Mouse (Mus musculus) stomach, postnatal 0 days (tissue): ENCODE results near the gene Bhlha9. TPM values are rescaled to one million over a fixed set of nuclear protein-coding genes. Genes with fewer than 3 reads are reported as not detected.
"Not testable (repeated sequence)": the region's sequence is repeated elsewhere in the genome, so short reads cannot be mapped to it uniquely, and the experiment has no call there.

Source experiments
- ATAC-seq: fragments of 200-750 bp; cut with Nextera tagmentation; 2 replicates; pipeline ENCODE4 v1.8.0; 2017; ENCODE audit not compliant: low FRiP score, low TSS enrichment
- DNase-seq: peaks from one replicate; pipeline ENCODE4 v3.0.0-alpha.2; 2016; ENCODE audit warnings: low spot score
- H3K27ac ChIP-seq: fragments of 300-500 bp; sonication (generic); replicated peaks from 2 replicates; pipeline ENCODE4 v1.5.1; 2014; ENCODE audit warnings: mild to moderate bottlenecking, control low read depth
- H3K27me3 ChIP-seq: fragments of 300-500 bp; sonication (generic); 2 replicates; pipeline ENCODE4 v1.6.1; 2014; ENCODE audit warnings: low read length; ENCODE audit not compliant: control insufficient read depth, insufficient read depth
- H3K36me3 ChIP-seq: fragments of 300-500 bp; sonication (generic); 2 replicates; pipeline ENCODE4 v1.6.1; 2014; ENCODE audit warnings: low read length, mixed read lengths; ENCODE audit not compliant: control insufficient read depth, insufficient read depth
- H3K4me1 ChIP-seq: fragments of 300-500 bp; sonication (generic); replicated peaks from 2 replicates; pipeline ENCODE4 v1.6.1; 2014; ENCODE audit warnings: antibody characterized with exemption; ENCODE audit not compliant: control insufficient read depth, insufficient read depth
- H3K4me2 ChIP-seq: fragments of 300-500 bp; sonication (generic); replicated peaks from 2 replicates; pipeline ENCODE4 v1.6.1; 2014; ENCODE audit warnings: low read depth, mild to moderate bottlenecking, control low read depth, moderate library complexity
- H3K4me3 ChIP-seq: fragments of 300-500 bp; sonication (generic); 2 replicates; pipeline ENCODE4 v1.5.1; 2014; ENCODE audit warnings: low read depth, low read length, control low read depth
- H3K9ac ChIP-seq: fragments of 300-500 bp; sonication (generic); 2 replicates; pipeline ENCODE4 v1.6.1; 2014; ENCODE audit warnings: mild to moderate bottlenecking, low read length, control low read depth, mixed read lengths
- H3K9me3 ChIP-seq: fragments of 300-500 bp; sonication (generic); 2 replicates; pipeline ENCODE4 v1.6.1; 2016; ENCODE audit warnings: low read length; ENCODE audit not compliant: control insufficient read depth
- CTCF ChIP-seq: IDR thresholded peaks from 2 replicates; pipeline ENCODE4 v1.5.1; 2016; ENCODE audit warnings: antibody characterized with exemption, low read depth, mild to moderate bottlenecking, moderate library complexity
- EP300 ChIP-seq: optimal IDR thresholded peaks from 2 replicates; pipeline ENCODE3; 2016; ENCODE audit warnings: antibody characterized with exemption
- WGBS: fragments of 180-500 bp; shearing (Covaris S2); extraction: QIAGEN DNeasy Blood & Tissue Kit; methylation state at CpG from one replicate; pipeline ENCODE4 v1.1.7; 2014; 5-methylcytosine and 5-hydroxymethylcytosine counted together
- polyA plus RNA-seq: library from polyadenylated mRNA; unstranded; fragments of >200 nt; fragmentation: Nextera tagmentation; extraction: Ambion mirVana; gene quantifications from 2 replicates; pipeline ENCODE4 v1.2.1, GENCODE M21; 2015

The Bhlha9 gene
- polyA plus RNA-seq, 1 experiment from 2014 or later, result not detected

DNA sequence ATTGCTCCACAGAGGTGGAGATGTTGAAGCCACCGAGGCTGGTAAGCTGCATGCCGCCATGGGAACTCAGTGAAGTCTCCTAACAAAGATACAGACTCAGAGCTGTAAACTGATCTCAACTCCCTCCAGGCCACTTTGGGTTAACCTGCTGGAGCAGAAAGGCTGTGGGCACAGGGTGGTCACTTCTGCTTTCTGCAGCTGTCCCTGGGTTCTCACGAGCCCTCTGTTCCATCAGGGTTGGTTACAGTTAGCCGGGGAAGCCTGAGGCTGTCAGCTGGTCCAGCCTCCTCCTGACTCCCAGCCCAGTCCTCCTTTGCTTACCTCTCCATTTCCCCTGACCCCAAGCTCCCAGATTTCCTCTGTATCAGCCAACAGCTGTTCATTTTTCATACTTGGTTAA lies 4.5 kb upstream of the Bhlha9 start:
- TF ChIP-seq EP300 (no peak), CTCF (no peak)

DNA sequence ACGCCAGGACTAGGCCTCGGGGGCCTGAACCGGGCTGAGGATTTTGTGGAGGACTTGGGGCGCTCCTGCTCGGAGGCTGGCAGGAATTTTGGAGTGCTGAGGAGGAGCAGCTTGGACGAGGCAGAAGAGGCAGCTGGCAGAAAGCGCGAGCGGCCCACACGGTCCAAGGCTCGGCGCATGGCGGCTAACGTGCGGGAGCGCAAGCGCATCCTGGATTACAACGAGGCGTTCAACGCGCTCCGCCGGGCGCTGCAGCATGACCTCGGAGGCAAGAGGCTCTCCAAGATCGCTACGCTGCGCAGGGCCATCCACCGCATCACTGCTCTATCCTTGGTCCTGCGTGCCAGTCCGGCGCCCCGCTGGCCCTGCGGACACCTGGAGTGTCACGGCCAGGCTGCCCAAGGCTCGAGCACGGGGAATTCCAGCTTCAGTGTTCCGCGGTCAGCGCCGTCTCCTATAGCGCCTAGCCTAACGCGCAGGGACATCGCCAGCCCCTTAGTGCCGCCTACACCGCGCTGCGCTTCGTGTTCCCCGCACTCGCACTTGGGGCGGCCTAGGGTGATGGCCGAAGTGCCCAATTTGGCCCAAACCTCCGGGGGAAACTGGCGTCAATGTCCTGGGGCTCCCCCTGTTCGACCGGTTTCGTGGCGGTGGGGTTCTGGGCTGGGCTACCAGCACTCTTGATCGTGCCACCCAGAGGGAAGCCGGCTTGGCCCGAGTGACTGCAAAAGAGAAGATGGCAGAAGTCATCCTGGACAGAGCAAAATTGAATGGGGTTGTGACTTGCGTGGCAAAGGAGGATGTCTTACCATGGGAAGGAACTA lies 503 bp downstream of the Bhlha9 start:
- Histone ChIP-seq H3K4me1 (no peaks in the 10 kb centered on the region), H3K27ac (no peak overlapping the region), H3K27me3 (peaks cover 4% of the 10 kb centered on the region; the same call in 1 of the 2 replicates), H3K9me3 (no peaks in the 10 kb centered on the region), H3K36me3 (no peaks in the 10 kb centered on the region), H3K4me3 (peak overlapping the region; percentile 19; the same call in 1 of the 2 replicates), H3K9ac (no peak overlapping the region), H3K4me2 (peak overlapping the region; percentile 44)
- DNase-seq (no peak), ATAC-seq (no peak)
- TF ChIP-seq EP300 (no peak), CTCF (no peak)
- whole genome bisulfite sequencing, result 4% methylated on average over 59 of the region's 64 CpGs

More for the DNA sequence above, 4.5 kb upstream of the Bhlha9 start:
- DNase-seq (no peak), ATAC-seq (no peak)
- no peak overlapping the region for H3K4me3 ChIP-seq
- H3K9ac ChIP-seq, result no peak overlapping the region
- H3K27ac ChIP-seq, result no peak overlapping the region
- H3K27me3 ChIP-seq, result no peaks in the 10 kb centered on the region; the same call in 1 of the 2 replicates
- 26% methylated on average over 4 of the region's 4 CpGs for WGBS
- H3K4me1 ChIP-seq, result no peaks in the 10 kb centered on the region
- H3K36me3 ChIP-seq, result no peaks in the 10 kb centered on the region
- H3K9me3 ChIP-seq, result no peaks in the 10 kb centered on the region
- no peak overlapping the region for H3K4me2 ChIP-seq

DNA sequence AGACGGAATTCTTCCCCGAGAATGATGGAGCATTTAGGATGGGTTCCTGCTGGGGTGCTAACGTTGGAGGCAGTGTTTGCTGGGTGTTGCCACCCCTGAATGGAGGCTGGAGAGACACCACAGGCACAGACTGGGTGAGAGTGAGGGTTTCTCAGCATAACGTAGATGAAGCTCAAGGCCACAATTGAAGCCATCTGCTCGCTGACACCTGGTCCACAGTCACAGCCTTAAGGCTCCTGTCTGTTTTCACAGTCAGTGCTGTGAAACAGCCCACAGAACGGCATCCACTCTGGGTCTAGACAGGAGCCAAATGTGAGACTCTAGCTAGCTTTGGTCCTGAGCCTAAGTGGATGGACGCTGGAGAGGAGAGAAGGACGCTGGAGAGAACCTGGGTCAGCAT lies 1.9 kb downstream of the Bhlha9 start:
- WGBS, result 52% methylated on average over 8 of the region's 8 CpGs
- Histone ChIP-seq H3K36me3 (no peaks in the 10 kb centered on the region), H3K27ac (no peak overlapping the region), H3K4me2 (no peak overlapping the region), H3K9ac (no peak overlapping the region), H3K9me3 (no peaks in the 10 kb centered on the region), H3K27me3 (peaks cover 4% of the 10 kb centered on the region; the same call in 1 of the 2 replicates), H3K4me1 (no peaks in the 10 kb centered on the region), H3K4me3 (no peak overlapping the region)
- no peak for DNase-seq
- no peak for TF ChIP-seq EP300
- TF ChIP-seq CTCF, result no peak
- no peak for ATAC-seq

DNA sequence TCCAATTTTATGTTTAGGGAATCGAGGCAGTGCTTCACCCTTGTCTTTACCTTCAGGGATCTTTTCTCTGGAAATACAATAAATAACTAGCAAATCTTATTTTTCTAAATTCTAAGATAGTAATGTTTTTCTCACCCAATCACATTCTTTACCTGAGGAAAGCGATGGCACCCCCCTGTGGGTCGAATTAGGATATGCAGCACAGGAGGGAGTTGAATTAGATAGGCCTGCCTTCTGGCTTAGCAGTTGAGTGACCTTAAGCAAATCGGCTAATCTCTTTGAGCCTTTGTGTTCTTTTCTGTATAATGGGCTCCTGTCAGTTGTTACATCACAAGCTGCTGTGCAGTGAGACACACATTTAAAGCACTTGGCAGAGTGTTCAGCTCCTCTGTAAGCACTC lies 2.4 kb downstream of the Bhlha9 start:
- Histone ChIP-seq H3K9me3 (no peaks in the 10 kb centered on the region), H3K4me3 (no peak overlapping the region), H3K27ac (no peak overlapping the region), H3K27me3 (peaks cover 4% of the 10 kb centered on the region; the same call in 1 of the 2 replicates), H3K4me2 (no peak overlapping the region), H3K4me1 (no peaks in the 10 kb centered on the region), H3K36me3 (no peaks in the 10 kb centered on the region), H3K9ac (no peak overlapping the region)
- ATAC-seq (no peak), DNase-seq (no peak)
- TF ChIP-seq CTCF (peak; percentile 49), EP300 (no peak)
- 46% methylated on average over 4 of the region's 4 CpGs for WGBS

DNA sequence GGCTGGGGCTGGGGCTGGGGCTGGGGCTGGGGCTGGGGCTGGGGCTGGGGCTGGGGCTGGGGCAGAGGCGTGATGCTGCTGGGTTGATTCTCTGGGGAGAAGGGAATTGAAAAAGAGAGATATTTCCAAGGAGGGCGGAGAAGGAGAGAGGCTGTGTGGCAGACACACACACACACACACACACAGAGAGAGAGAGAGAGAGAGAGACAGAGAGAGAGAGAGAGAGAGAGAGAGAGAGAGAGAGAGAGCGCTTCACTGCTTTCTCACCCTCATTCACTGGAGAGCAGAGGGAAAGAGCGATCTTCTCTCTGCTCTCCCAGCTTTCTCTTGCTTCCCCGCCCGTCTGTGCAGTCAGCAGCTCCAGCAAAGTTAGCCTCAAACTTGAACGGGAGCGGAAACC lies 7.2 kb downstream of the Bhlha9 start, which contains the start of gene Trarg1:
TSS of gene Trarg1 (plus strand) at position 301 of the 400 bp plus-strand sequence.
- 14% methylated on average over 6 of the region's 8 CpGs for WGBS
- not testable (repeated sequence) for H3K9ac ChIP-seq, H3K36me3 ChIP-seq, H3K4me1 ChIP-seq, H3K27me3 ChIP-seq, ATAC-seq, H3K27ac ChIP-seq, H3K4me2 ChIP-seq, H3K4me3 ChIP-seq, DNase-seq, H3K9me3 ChIP-seq

DNA sequence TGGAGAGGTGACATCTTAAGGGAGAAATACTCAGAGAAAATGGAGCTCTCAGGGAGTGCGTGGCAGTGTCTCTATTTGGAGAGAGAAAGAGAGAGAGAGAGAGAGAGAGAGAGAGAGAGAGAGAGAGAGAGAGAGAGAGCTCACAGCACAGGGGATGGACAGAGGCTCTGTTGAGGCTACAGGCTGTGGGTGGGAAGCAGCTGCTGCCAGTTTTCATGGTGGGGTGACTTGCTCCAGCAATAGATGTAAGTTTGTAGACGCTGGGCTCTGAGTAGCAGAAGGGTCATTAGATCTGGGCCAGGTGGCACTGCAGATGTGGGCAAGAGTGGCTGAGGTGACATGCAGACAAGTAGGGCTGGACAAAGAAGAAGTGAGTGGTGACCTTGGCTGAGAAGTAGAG lies 13.3 kb downstream of the Bhlha9 start:
- no peak overlapping the region for H3K4me2 ChIP-seq
- no peak for DNase-seq
- no peaks in the 10 kb centered on the region for H3K4me1 ChIP-seq
- no peaks in the 10 kb centered on the region for H3K36me3 ChIP-seq
- TF ChIP-seq CTCF, result no peak
- no peak for TF ChIP-seq EP300
- no peak overlapping the region for H3K4me3 ChIP-seq
- no peak overlapping the region for H3K9ac ChIP-seq
- no peaks in the 10 kb centered on the region for H3K9me3 ChIP-seq
- 51% methylated on average over 2 of the region's 2 CpGs for WGBS
- no peak for ATAC-seq
- H3K27ac ChIP-seq, result no peak overlapping the region
- no peaks in the 10 kb centered on the region for H3K27me3 ChIP-seq
